Mouse (Mus musculus) right cerebral cortex, adult 2 months (tissue): ENCODE measurements around the gene Rassf6.

Source experiments
- DNase-seq, 2 experiments: peaks; one replicate each; pipeline ENCODE4 v3.0.0; 2021 to 2022; ENCODE audit warnings: low spot score in 2 of 2

Gene Rassf6

GRCm38 (mm10) chr5:90640286-90641217 is at the start of gene Rassf6:
Gene Rassf6, minus strand, starts transcription at chr5:90640657.
- DNase-seq: peak in 1 of 2 experiments; percentile 17

GRCm38 (mm10) chr5:90689426-90690128 is 49.1 kb upstream of the Rassf6 start:
- no peak for DNase-seq

- DNase-seq: no peak
Measured at GRCm38 (mm10) chr5:90687913-90688312, 47.5 kb upstream of the Rassf6 start.

GRCm38 (mm10) chr5:90684994-90685393 is 44.5 kb upstream of the Rassf6 start:
- DNase-seq: no peak

- DNase-seq: peak in 1 of 2 experiments; percentile 5
Measured at GRCm38 (mm10) chr5:90681842-90682241, 41.4 kb upstream of the Rassf6 start.

GRCm38 (mm10) chr5:90677560-90677959 is 37.1 kb upstream of the Rassf6 start:
- no peak for DNase-seq

- no peak for DNase-seq
Measured at GRCm38 (mm10) chr5:90661852-90662251, 21.4 kb upstream of the Rassf6 start.

GRCm38 (mm10) chr5:90661436-90661835 is 21.0 kb upstream of the Rassf6 start:
- DNase-seq: peak; percentile 53 to 58

GRCm38 (mm10) chr5:90660411-90660810 is 20.0 kb upstream of the Rassf6 start:
- no peak for DNase-seq

GRCm38 (mm10) chr5:90656681-90657080 is 16.2 kb upstream of the Rassf6 start:
- no peak for DNase-seq

GRCm38 (mm10) chr5:90655891-90656290 is 15.4 kb upstream of the Rassf6 start:
- DNase-seq: no peak

GRCm38 (mm10) chr5:90654798-90655197 is 14.3 kb upstream of the Rassf6 start:
- no peak for DNase-seq

GRCm38 (mm10) chr5:90652724-90653123 is 12.3 kb upstream of the Rassf6 start:
- peak; percentile 77 to 78 for DNase-seq

GRCm38 (mm10) chr5:90650466-90651150 is 10.2 kb upstream of the Rassf6 start:
- DNase-seq: no peak

GRCm38 (mm10) chr5:90647473-90647872 is 7.0 kb upstream of the Rassf6 start:
- DNase-seq: no peak

GRCm38 (mm10) chr5:90646398-90646797 is 5.9 kb upstream of the Rassf6 start:
- DNase-seq: no peak

- DNase-seq: no peak
Measured at GRCm38 (mm10) chr5:90645579-90645978, 5.1 kb upstream of the Rassf6 start.

- no peak for DNase-seq
Measured at GRCm38 (mm10) chr5:90641218-90641610, 757 bp upstream of the Rassf6 start.

- no peak for DNase-seq
Measured at GRCm38 (mm10) chr5:90634885-90635284, 5.6 kb downstream of the Rassf6 start.

- DNase-seq: no peak
Measured at GRCm38 (mm10) chr5:90628530-90628929, 11.9 kb downstream of the Rassf6 start.

GRCm38 (mm10) chr5:90628011-90628410 is 12.4 kb downstream of the Rassf6 start:
- no peak for DNase-seq

- no peak for DNase-seq
Measured at GRCm38 (mm10) chr5:90627423-90627822, 13.0 kb downstream of the Rassf6 start.
